Mouse (Mus musculus) urinary bladder, adult 18-20 months (tissue): ENCODE results near the gene Vmn1r228.

Experiments used
- DNase-seq, 2 experiments: peaks; one replicate each; pipeline ENCODE4 v3.0.0; 2022; ENCODE audit warnings: low spot score in 2 of 2, mixed read lengths in 2 of 2

Vmn1r228 gene

GRCm38 (mm10) chr17:20786057-20786456 is at the start of gene Vmn1r228:
Gene Vmn1r228 (minus strand): TSS chr17:20786157.
- DNase-seq, result no peak

GRCm38 (mm10) chr17:20811255-20811654 is 25.3 kb upstream of the Vmn1r228 start, which contains the start of gene Vmn1r229:
Gene Vmn1r229 (plus strand): TSS chr17:20811555.
- no peak for DNase-seq

- no peak for DNase-seq
Measured at GRCm38 (mm10) chr17:20729543-20729942, 56.4 kb downstream of the Vmn1r228 start, which contains the start of gene Vmn1r227. Gene Vmn1r227 (plus strand): TSS chr17:20729843.
